Mouse (Mus musculus): ENCODE data around the gene Alg14. TPM values are rescaled to one million over a fixed set of nuclear protein-coding genes. Genes with fewer than 3 reads are reported as not detected.

Alg14 gene
- total RNA-seq, 1 experiment from 2014 or later = 24.4 TPM

GRCm38 (mm10) chr3:121312979-121313378, 21.4 kb downstream of the Alg14 start:
- ATAC-seq (replicated peaks in 1 of 2; ENCODE audit: insufficient read depth in 1 of 2, low FRiP score in 2 of 2, low TSS enrichment in 1 of 2, low read depth in 1 of 2, poor library complexity in 2 of 2, severe bottlenecking in 2 of 2) = no peak

- no peak for ATAC-seq (replicated peaks in 1 of 2; ENCODE audit: insufficient read depth in 1 of 2, low FRiP score in 2 of 2, low TSS enrichment in 1 of 2, low read depth in 1 of 2, poor library complexity in 2 of 2, severe bottlenecking in 2 of 2)
These were observed 22.6 kb downstream of the Alg14 start for GRCm38 (mm10) chr3:121314149-121314548.

GRCm38 (mm10) chr3:121315498-121315897, 23.9 kb downstream of the Alg14 start:
- ATAC-seq (replicated peaks in 1 of 2; ENCODE audit: insufficient read depth in 1 of 2, low FRiP score in 2 of 2, low TSS enrichment in 1 of 2, low read depth in 1 of 2, poor library complexity in 2 of 2, severe bottlenecking in 2 of 2) = no peak

GRCm38 (mm10) chr3:121319906-121320305, 28.3 kb downstream of the Alg14 start:
- ATAC-seq (replicated peaks in 1 of 2; ENCODE audit: insufficient read depth in 1 of 2, low FRiP score in 2 of 2, low TSS enrichment in 1 of 2, low read depth in 1 of 2, poor library complexity in 2 of 2, severe bottlenecking in 2 of 2) = no peak

GRCm38 (mm10) chr3:121320896-121321295, 29.3 kb downstream of the Alg14 start:
- ATAC-seq (replicated peaks in 1 of 2; ENCODE audit: insufficient read depth in 1 of 2, low FRiP score in 2 of 2, low TSS enrichment in 1 of 2, low read depth in 1 of 2, poor library complexity in 2 of 2, severe bottlenecking in 2 of 2) = no peak

GRCm38 (mm10) chr3:121323371-121323770, 31.8 kb downstream of the Alg14 start:
- no peak for ATAC-seq (replicated peaks in 1 of 2; ENCODE audit: insufficient read depth in 1 of 2, low FRiP score in 2 of 2, low TSS enrichment in 1 of 2, low read depth in 1 of 2, poor library complexity in 2 of 2, severe bottlenecking in 2 of 2)

GRCm38 (mm10) chr3:121327406-121327805, 35.8 kb downstream of the Alg14 start:
- no peak for ATAC-seq (replicated peaks in 1 of 2; ENCODE audit: insufficient read depth in 1 of 2, low FRiP score in 2 of 2, low TSS enrichment in 1 of 2, low read depth in 1 of 2, poor library complexity in 2 of 2, severe bottlenecking in 2 of 2)

GRCm38 (mm10) chr3:121329647-121330046, 38.1 kb downstream of the Alg14 start:
- ATAC-seq (replicated peaks in 1 of 2; ENCODE audit: insufficient read depth in 1 of 2, low FRiP score in 2 of 2, low TSS enrichment in 1 of 2, low read depth in 1 of 2, poor library complexity in 2 of 2, severe bottlenecking in 2 of 2) = peak; percentile 15 to 25; a peak in 1 of 4 replicates

GRCm38 (mm10) chr3:121330244-121330646, 38.7 kb downstream of the Alg14 start:
- ATAC-seq (replicated peaks in 1 of 2; ENCODE audit: insufficient read depth in 1 of 2, low FRiP score in 2 of 2, low TSS enrichment in 1 of 2, low read depth in 1 of 2, poor library complexity in 2 of 2, severe bottlenecking in 2 of 2) = peak; percentile 83 to 85

- ATAC-seq (replicated peaks in 1 of 2; ENCODE audit: insufficient read depth in 1 of 2, low FRiP score in 2 of 2, low TSS enrichment in 1 of 2, low read depth in 1 of 2, poor library complexity in 2 of 2, severe bottlenecking in 2 of 2) = no peak
These were observed 44.8 kb downstream of the Alg14 start for GRCm38 (mm10) chr3:121336234-121336890.

GRCm38 (mm10) chr3:121338687-121339086, 47.1 kb downstream of the Alg14 start:
- peak in 1 of 2 experiments; percentile 55; a peak in 1 of 4 replicates for ATAC-seq (replicated peaks in 1 of 2; ENCODE audit: insufficient read depth in 1 of 2, low FRiP score in 2 of 2, low TSS enrichment in 1 of 2, low read depth in 1 of 2, poor library complexity in 2 of 2, severe bottlenecking in 2 of 2)

- ATAC-seq (replicated peaks in 1 of 2; ENCODE audit: insufficient read depth in 1 of 2, low FRiP score in 2 of 2, low TSS enrichment in 1 of 2, low read depth in 1 of 2, poor library complexity in 2 of 2, severe bottlenecking in 2 of 2) = no peak
These were observed 48.8 kb downstream of the Alg14 start for GRCm38 (mm10) chr3:121340321-121340761.

- ATAC-seq (replicated peaks in 1 of 2; ENCODE audit: insufficient read depth in 1 of 2, low FRiP score in 2 of 2, low TSS enrichment in 1 of 2, low read depth in 1 of 2, poor library complexity in 2 of 2, severe bottlenecking in 2 of 2) = no peak
These were observed 51.7 kb downstream of the Alg14 start for GRCm38 (mm10) chr3:121343224-121343623.

- ATAC-seq (replicated peaks in 1 of 2; ENCODE audit: insufficient read depth in 1 of 2, low FRiP score in 2 of 2, low TSS enrichment in 1 of 2, low read depth in 1 of 2, poor library complexity in 2 of 2, severe bottlenecking in 2 of 2) = peak in 1 of 2 experiments; percentile 34; a peak in 1 of 4 replicates
These were observed 52.7 kb downstream of the Alg14 start for GRCm38 (mm10) chr3:121344056-121344945.

GRCm38 (mm10) chr3:121344951-121345642, 53.5 kb downstream of the Alg14 start:
- ATAC-seq (replicated peaks in 1 of 2; ENCODE audit: insufficient read depth in 1 of 2, low FRiP score in 2 of 2, low TSS enrichment in 1 of 2, low read depth in 1 of 2, poor library complexity in 2 of 2, severe bottlenecking in 2 of 2) = peak; percentile 68 to 91

GRCm38 (mm10) chr3:121345643-121346000, 54.0 kb downstream of the Alg14 start:
- no peak for ATAC-seq (replicated peaks in 1 of 2; ENCODE audit: insufficient read depth in 1 of 2, low FRiP score in 2 of 2, low TSS enrichment in 1 of 2, low read depth in 1 of 2, poor library complexity in 2 of 2, severe bottlenecking in 2 of 2)

- no peak for ATAC-seq (replicated peaks in 1 of 2; ENCODE audit: insufficient read depth in 1 of 2, low FRiP score in 2 of 2, low TSS enrichment in 1 of 2, low read depth in 1 of 2, poor library complexity in 2 of 2, severe bottlenecking in 2 of 2)
These were observed 55.1 kb downstream of the Alg14 start for GRCm38 (mm10) chr3:121346507-121347267.
